Mouse (Mus musculus): ENCODE measurements around the gene Gm20498. TPM values are rescaled to one million over a fixed set of nuclear protein-coding genes. Genes with fewer than 3 reads are reported as not detected.

Gm20498 gene
- polyA plus RNA-seq, 1 experiment from 2014 or later = 47.2 TPM

GRCm38 (mm10) chr12:81324991-81325390, 207.7 kb downstream of the Gm20498 start:
- H3K9me3 ChIP-seq (ENCODE audit: control insufficient read depth, low read length) = no peaks in the 10 kb centered on the region
- no peaks in the 10 kb centered on the region for H3K27me3 ChIP-seq (ENCODE audit: control insufficient read depth, insufficient read depth, low read length)
- H3K9ac ChIP-seq (replicated peaks; ENCODE audit: low read depth, low read length) = no peak overlapping the region
- no peak overlapping the region for H3K4me2 ChIP-seq (ENCODE audit: low read depth, low read length)
- ATAC-seq (ENCODE audit: low read depth) = no peak
- no peak overlapping the region for H3K27ac ChIP-seq (ENCODE audit: low read depth, low read length)
- 88% methylated on average over 3 of the region's 3 CpGs for WGBS
- H3K4me1 ChIP-seq (ENCODE audit: control insufficient read depth, insufficient read depth, low read length) = 0 out of 2 replicates have a peak, but pooled peaks cover 4% of the 10 kb centered on the region
- no peaks in the 10 kb centered on the region for H3K36me3 ChIP-seq (ENCODE audit: control insufficient read depth, insufficient read depth, low read length)
- no peak overlapping the region for H3K4me3 ChIP-seq (ENCODE audit: low read depth, low read length)

GRCm38 (mm10) chr12:81324116-81324515, 208.6 kb downstream of the Gm20498 start:
- 97% methylated on average over 3 of the region's 3 CpGs for WGBS
- Histone ChIP-seq H3K36me3 (ENCODE audit: control insufficient read depth, insufficient read depth, low read length) (no peaks in the 10 kb centered on the region), H3K27me3 (ENCODE audit: control insufficient read depth, insufficient read depth, low read length) (no peaks in the 10 kb centered on the region), H3K4me1 (ENCODE audit: control insufficient read depth, insufficient read depth, low read length) (0 out of 2 replicates have a peak, but pooled peaks cover 4% of the 10 kb centered on the region), H3K27ac (ENCODE audit: low read depth, low read length) (no peak overlapping the region), H3K9me3 (ENCODE audit: control insufficient read depth, low read length) (no peaks in the 10 kb centered on the region), H3K4me2 (ENCODE audit: low read depth, low read length) (no peak overlapping the region), H3K4me3 (ENCODE audit: low read depth, low read length) (no peak overlapping the region), H3K9ac (replicated peaks; ENCODE audit: low read depth, low read length) (no peak overlapping the region)
- ATAC-seq (ENCODE audit: low read depth) = no peak

GRCm38 (mm10) chr12:81321021-81321420, 211.7 kb downstream of the Gm20498 start:
- 75% methylated on average over 1 of the region's 1 CpGs for WGBS
- H3K27ac ChIP-seq (ENCODE audit: low read depth, low read length) = no peak overlapping the region
- ATAC-seq (ENCODE audit: low read depth) = no peak
- no peaks in the 10 kb centered on the region for H3K36me3 ChIP-seq (ENCODE audit: control insufficient read depth, insufficient read depth, low read length)
- H3K4me3 ChIP-seq (ENCODE audit: low read depth, low read length) = no peak overlapping the region
- 0 out of 2 replicates have a peak, but pooled peaks cover 4% of the 10 kb centered on the region for H3K4me1 ChIP-seq (ENCODE audit: control insufficient read depth, insufficient read depth, low read length)
- H3K4me2 ChIP-seq (ENCODE audit: low read depth, low read length) = no peak overlapping the region
- no peaks in the 10 kb centered on the region for H3K9me3 ChIP-seq (ENCODE audit: control insufficient read depth, low read length)
- H3K9ac ChIP-seq (replicated peaks; ENCODE audit: low read depth, low read length) = no peak overlapping the region
- H3K27me3 ChIP-seq (ENCODE audit: control insufficient read depth, insufficient read depth, low read length) = no peaks in the 10 kb centered on the region

- 7% methylated on average over 2 of the region's 2 CpGs for WGBS
- Histone ChIP-seq H3K4me2 (ENCODE audit: low read depth, low read length) (no peak overlapping the region), H3K4me3 (ENCODE audit: low read depth, low read length) (no peak overlapping the region), H3K9me3 (ENCODE audit: control insufficient read depth, low read length) (no peaks in the 10 kb centered on the region), H3K27ac (ENCODE audit: low read depth, low read length) (no peak overlapping the region), H3K4me1 (ENCODE audit: control insufficient read depth, insufficient read depth, low read length) (0 out of 2 replicates have a peak, but pooled peaks cover 4% of the 10 kb centered on the region), H3K27me3 (ENCODE audit: control insufficient read depth, insufficient read depth, low read length) (no peaks in the 10 kb centered on the region), H3K9ac (replicated peaks; ENCODE audit: low read depth, low read length) (no peak overlapping the region), H3K36me3 (ENCODE audit: control insufficient read depth, insufficient read depth, low read length) (no peaks in the 10 kb centered on the region; the same call in 1 of the 2 replicates)
- no peak for ATAC-seq (ENCODE audit: low read depth)
Observed at GRCm38 (mm10) chr12:81317811-81318210, 214.9 kb downstream of the Gm20498 start.

- ATAC-seq (ENCODE audit: low read depth) = no peak
- Histone ChIP-seq H3K36me3 (ENCODE audit: control insufficient read depth, insufficient read depth, low read length) (no peaks in the 10 kb centered on the region; the same call in 1 of the 2 replicates), H3K4me1 (ENCODE audit: control insufficient read depth, insufficient read depth, low read length) (no peaks in the 10 kb centered on the region), H3K27ac (ENCODE audit: low read depth, low read length) (no peak overlapping the region), H3K4me2 (ENCODE audit: low read depth, low read length) (no peak overlapping the region), H3K27me3 (ENCODE audit: control insufficient read depth, insufficient read depth, low read length) (no peaks in the 10 kb centered on the region), H3K4me3 (ENCODE audit: low read depth, low read length) (no peak overlapping the region), H3K9me3 (ENCODE audit: control insufficient read depth, low read length) (no peaks in the 10 kb centered on the region), H3K9ac (replicated peaks; ENCODE audit: low read depth, low read length) (no peak overlapping the region)
- WGBS = 92% methylated on average over 5 of the region's 5 CpGs
Observed at GRCm38 (mm10) chr12:81315953-81316352, 216.8 kb downstream of the Gm20498 start.

Other genes starting within 250 kb of the Gm20498 start
- gene Slc8a3, start 199.7 kb downstream of the Gm20498 start, polyA plus RNA-seq (2014; fragmentation: Nextera tagmentation; extraction: Ambion mirVana) = 12.7 and 13.0 TPM in 2 replicates
- 0.36 and 0.43 TPM in 2 replicates for gene Gm4787, start 153.4 kb downstream of the Gm20498 start, polyA plus RNA-seq (2014; fragmentation: Nextera tagmentation; extraction: Ambion mirVana)
- 0.74 and 1.0 TPM in 2 replicates for gene Adam4, start 111.0 kb downstream of the Gm20498 start, polyA plus RNA-seq (2014; fragmentation: Nextera tagmentation; extraction: Ambion mirVana)
- gene Cox16, start 47.8 kb downstream of the Gm20498 start, polyA plus RNA-seq (2014; fragmentation: Nextera tagmentation; extraction: Ambion mirVana) = 133 and 138 TPM in 2 replicates
- gene Synj2bp, start within 50 bp of the Gm20498 start, polyA plus RNA-seq (2014; fragmentation: Nextera tagmentation; extraction: Ambion mirVana) = 37.1 and 40.5 TPM in 2 replicates
- 1.6 TPM in 2 replicates for gene Adam21, start 35.6 kb upstream of the Gm20498 start, polyA plus RNA-seq (2014; fragmentation: Nextera tagmentation; extraction: Ambion mirVana)
- gene Med6, start 62.1 kb upstream of the Gm20498 start, polyA plus RNA-seq (2014; fragmentation: Nextera tagmentation; extraction: Ambion mirVana) = 39.5 and 46.1 TPM in 2 replicates
- 15.9 and 19.7 TPM in 2 replicates for gene Ttc9, start 98.3 kb upstream of the Gm20498 start, polyA plus RNA-seq (2014; fragmentation: Nextera tagmentation; extraction: Ambion mirVana)
- gene Map3k9, start 248.3 kb upstream of the Gm20498 start, polyA plus RNA-seq (2014; fragmentation: Nextera tagmentation; extraction: Ambion mirVana) = 12.2 and 14.2 TPM in 2 replicates

Measured in neural tube, embryonic 14.5 days (tissue).